Mouse (Mus musculus) cerebral cortex, adult 2 months (tissue): Measurements from ENCODE around the gene Sept1.

Experiments
- WGBS: fragments of 180-500 bp; shearing (Covaris S2); methylation state at CpG from one replicate; pipeline ENCODE4 v1.1.7; 2018; 5-methylcytosine and 5-hydroxymethylcytosine counted together

The Sept1 gene

GRCm38 (mm10) chr7:127194011-127194632 is 38.8 kb downstream of the Sept1 start:
- WGBS, result 94% methylated on average over 17 of the region's 17 CpGs

GRCm38 (mm10) chr7:127192989-127193388 is 39.9 kb downstream of the Sept1 start:
- 90% methylated on average over 5 of the region's 5 CpGs for WGBS

GRCm38 (mm10) chr7:127190672-127191071 is 42.3 kb downstream of the Sept1 start:
- 88% methylated on average over 6 of the region's 6 CpGs for WGBS

- WGBS, result 76% methylated on average over 17 of the region's 17 CpGs
Measured at GRCm38 (mm10) chr7:127188305-127189276, 44.3 kb downstream of the Sept1 start.

- 80% methylated on average over 10 of the region's 10 CpGs for WGBS
Measured at GRCm38 (mm10) chr7:127187351-127187750, 45.6 kb downstream of the Sept1 start.

- 64% methylated on average over 3 of the region's 3 CpGs for WGBS
Measured at GRCm38 (mm10) chr7:127185601-127186000, 47.3 kb downstream of the Sept1 start.

- 50% methylated on average over 1 of the region's 1 CpGs for WGBS
Measured at GRCm38 (mm10) chr7:127184720-127185119, 48.2 kb downstream of the Sept1 start.

GRCm38 (mm10) chr7:127183828-127184227 is 49.1 kb downstream of the Sept1 start:
- 72% methylated on average over 6 of the region's 6 CpGs for WGBS

GRCm38 (mm10) chr7:127183345-127183744 is 49.6 kb downstream of the Sept1 start:
- 89% methylated on average over 8 of the region's 8 CpGs for WGBS

GRCm38 (mm10) chr7:127181724-127182123 is 51.2 kb downstream of the Sept1 start:
- 35% methylated on average over 3 of the region's 3 CpGs for WGBS

GRCm38 (mm10) chr7:127180783-127181182 is 52.1 kb downstream of the Sept1 start:
- WGBS, result 57% methylated on average over 2 of the region's 2 CpGs

- 72% methylated on average over 4 of the region's 4 CpGs for WGBS
Measured at GRCm38 (mm10) chr7:127176937-127177336, 56.0 kb downstream of the Sept1 start.

GRCm38 (mm10) chr7:127166501-127166900 is 66.4 kb downstream of the Sept1 start:
- WGBS, result 93% methylated on average over 5 of the region's 5 CpGs

- WGBS, result 91% methylated on average over 12 of the region's 12 CpGs
Measured at GRCm38 (mm10) chr7:127165607-127166493, 67.1 kb downstream of the Sept1 start.
